Mouse (Mus musculus) stomach, embryonic 16.5 days (tissue): ENCODE measurements at regions not wholly inside any gene's neighbourhood (a gene's known extent, or its start where the extent isn't known, plus 50 kb on each side); places are given as distances from the start of the nearest gene placed in this dataset.

Experiments
- ATAC-seq: fragments of 200-750 bp; cut with Nextera tagmentation; 2 replicates; pipeline ENCODE4 v1.8.0; 2017; ENCODE audit warnings: moderate number of reproducible peaks, moderate TSS enrichment; ENCODE audit not compliant: insufficient read depth, low FRiP score
- H3K27ac ChIP-seq: fragments of 300-500 bp; sonication (generic); 2 replicates; pipeline ENCODE4 v1.5.1; 2014; ENCODE audit warnings: low read length
- H3K27me3 ChIP-seq: fragments of 300-500 bp; sonication (generic); 2 replicates; pipeline ENCODE4 v1.6.1; 2014; ENCODE audit warnings: low read length, control low read depth, mixed read lengths; ENCODE audit not compliant: control insufficient read depth, insufficient read depth
- H3K36me3 ChIP-seq: fragments of 300-500 bp; sonication (generic); 2 replicates; pipeline ENCODE4 v1.6.1; 2014; ENCODE audit warnings: low read length; ENCODE audit not compliant: control insufficient read depth, insufficient read depth
- H3K4me1 ChIP-seq: fragments of 300-500 bp; sonication (generic); 2 replicates; pipeline ENCODE4 v1.6.1; 2014; ENCODE audit warnings: low read length, control low read depth, mixed read lengths; ENCODE audit not compliant: control insufficient read depth, insufficient read depth
- H3K4me2 ChIP-seq: fragments of 300-500 bp; sonication (generic); 2 replicates; pipeline ENCODE4 v1.6.1; 2014; ENCODE audit warnings: low read depth, low read length, mixed read lengths
- H3K4me3 ChIP-seq: fragments of 300-500 bp; sonication (generic); replicated peaks from 2 replicates; pipeline ENCODE4 v1.5.1; 2014; ENCODE audit warnings: mild to moderate bottlenecking, low read length
- H3K9ac ChIP-seq: fragments of 300-500 bp; sonication (generic); 2 replicates; pipeline ENCODE4 v1.6.1; 2014; ENCODE audit warnings: low read length
- H3K9me3 ChIP-seq: fragments of 300-500 bp; sonication (generic); replicated peaks from 2 replicates; pipeline ENCODE4 v1.6.1; 2016; ENCODE audit warnings: low read length, control low read depth; ENCODE audit not compliant: control insufficient read depth
- WGBS: fragments of 180-500 bp; shearing (Covaris S2); extraction: QIAGEN DNeasy Blood & Tissue Kit; methylation state at CpG from one replicate; pipeline ENCODE4 v1.1.7; 2014; 5-methylcytosine and 5-hydroxymethylcytosine counted together

DNA sequence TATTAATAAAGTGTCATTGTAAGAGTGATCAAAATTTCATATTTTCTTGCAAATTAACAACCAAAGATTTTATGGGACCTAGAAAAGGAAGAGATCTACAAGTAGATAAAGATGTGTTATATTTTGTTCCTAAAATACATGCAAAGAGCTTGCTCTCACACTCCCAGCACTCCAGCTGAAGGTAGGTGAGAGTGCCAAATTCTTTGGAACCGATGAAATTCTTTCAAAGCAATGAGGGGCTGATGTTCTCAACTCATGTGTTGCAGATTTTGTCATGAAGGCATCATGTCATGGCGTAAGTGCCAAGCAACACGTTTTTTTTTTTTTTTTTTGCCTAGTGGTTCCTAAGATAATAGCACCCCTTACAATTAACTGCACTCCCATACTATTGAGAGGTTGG lies 573.8 kb downstream of the Hsfy2 start:
- no peak for ATAC-seq
- no peak overlapping the region for H3K4me2 ChIP-seq
- WGBS: 77% methylated on average over 3 of the region's 3 CpGs
- H3K9me3 ChIP-seq: no peaks in the 10 kb centered on the region
- no peaks in the 10 kb centered on the region for H3K27me3 ChIP-seq
- H3K27ac ChIP-seq: no peak overlapping the region
- H3K4me3 ChIP-seq: no peak overlapping the region
- H3K9ac ChIP-seq: no peak overlapping the region
- H3K4me1 ChIP-seq: no peaks in the 10 kb centered on the region
- H3K36me3 ChIP-seq: no peaks in the 10 kb centered on the region
